Mouse (Mus musculus) intestine, embryonic 16.5 days (tissue): ENCODE data around the gene Stox1. TPM values are rescaled to one million over a fixed set of nuclear protein-coding genes. Genes with fewer than 3 reads are reported as not detected.
A peak's percentile ranks its signal among the peaks of the same experiment; 100 is the strongest.
"Not testable (repeated sequence)": the region's sequence is repeated elsewhere in the genome, so short reads cannot be mapped to it uniquely, and the experiment has no call there.

Experiments used
- ATAC-seq: fragments of 200-750 bp; cut with Nextera tagmentation; 2 replicates; pipeline ENCODE4 v1.8.0; 2017; ENCODE audit warnings: moderate TSS enrichment, moderate library complexity
- H3K27ac ChIP-seq: fragments of 300-500 bp; sonication (generic); 2 replicates; pipeline ENCODE4 v1.5.1; 2014; ENCODE audit warnings: mild to moderate bottlenecking, low read length
- H3K27me3 ChIP-seq: fragments of 300-500 bp; sonication (generic); replicated peaks from 2 replicates; pipeline ENCODE4 v1.6.1; 2014; ENCODE audit warnings: low read length, control low read depth, mixed read lengths; ENCODE audit not compliant: control insufficient read depth, insufficient read depth
- H3K36me3 ChIP-seq: fragments of 300-500 bp; sonication (generic); 2 replicates; pipeline ENCODE4 v1.6.1; 2014; ENCODE audit warnings: low read length, control low read depth; ENCODE audit not compliant: control insufficient read depth, insufficient read depth
- H3K4me1 ChIP-seq: fragments of 300-500 bp; sonication (generic); 2 replicates; pipeline ENCODE4 v1.6.1; 2014; ENCODE audit warnings: low read length, control low read depth, mixed read lengths; ENCODE audit not compliant: control insufficient read depth, insufficient read depth
- H3K4me2 ChIP-seq: fragments of 300-500 bp; sonication (generic); 2 replicates; pipeline ENCODE4 v1.6.1; 2014; ENCODE audit warnings: low read depth, low read length, control low read depth
- H3K4me3 ChIP-seq: fragments of 300-500 bp; sonication (generic); 2 replicates; pipeline ENCODE4 v1.5.1; 2014; ENCODE audit warnings: mild to moderate bottlenecking, low read length
- H3K9ac ChIP-seq: fragments of 300-500 bp; sonication (generic); 2 replicates; pipeline ENCODE4 v1.6.1; 2014; ENCODE audit warnings: low read depth, low read length
- H3K9me3 ChIP-seq: fragments of 300-500 bp; sonication (generic); 2 replicates; pipeline ENCODE4 v1.6.1; 2016; ENCODE audit warnings: low read length, control low read depth; ENCODE audit not compliant: control insufficient read depth
- WGBS: fragments of 180-500 bp; shearing (Covaris S2); extraction: QIAGEN DNeasy Blood & Tissue Kit; methylation state at CpG from one replicate; pipeline ENCODE4 v1.1.7; 2014; 5-methylcytosine and 5-hydroxymethylcytosine counted together
- polyA plus RNA-seq: library from polyadenylated mRNA; unstranded; fragments of >200 nt; fragmentation: Nextera tagmentation; extraction: Ambion mirVana; gene quantifications from 2 replicates; pipeline ENCODE4 v1.2.1, GENCODE M21; 2015

Stox1 gene
- 1.6 and 1.7 TPM in 2 replicates for polyA plus RNA-seq

DNA sequence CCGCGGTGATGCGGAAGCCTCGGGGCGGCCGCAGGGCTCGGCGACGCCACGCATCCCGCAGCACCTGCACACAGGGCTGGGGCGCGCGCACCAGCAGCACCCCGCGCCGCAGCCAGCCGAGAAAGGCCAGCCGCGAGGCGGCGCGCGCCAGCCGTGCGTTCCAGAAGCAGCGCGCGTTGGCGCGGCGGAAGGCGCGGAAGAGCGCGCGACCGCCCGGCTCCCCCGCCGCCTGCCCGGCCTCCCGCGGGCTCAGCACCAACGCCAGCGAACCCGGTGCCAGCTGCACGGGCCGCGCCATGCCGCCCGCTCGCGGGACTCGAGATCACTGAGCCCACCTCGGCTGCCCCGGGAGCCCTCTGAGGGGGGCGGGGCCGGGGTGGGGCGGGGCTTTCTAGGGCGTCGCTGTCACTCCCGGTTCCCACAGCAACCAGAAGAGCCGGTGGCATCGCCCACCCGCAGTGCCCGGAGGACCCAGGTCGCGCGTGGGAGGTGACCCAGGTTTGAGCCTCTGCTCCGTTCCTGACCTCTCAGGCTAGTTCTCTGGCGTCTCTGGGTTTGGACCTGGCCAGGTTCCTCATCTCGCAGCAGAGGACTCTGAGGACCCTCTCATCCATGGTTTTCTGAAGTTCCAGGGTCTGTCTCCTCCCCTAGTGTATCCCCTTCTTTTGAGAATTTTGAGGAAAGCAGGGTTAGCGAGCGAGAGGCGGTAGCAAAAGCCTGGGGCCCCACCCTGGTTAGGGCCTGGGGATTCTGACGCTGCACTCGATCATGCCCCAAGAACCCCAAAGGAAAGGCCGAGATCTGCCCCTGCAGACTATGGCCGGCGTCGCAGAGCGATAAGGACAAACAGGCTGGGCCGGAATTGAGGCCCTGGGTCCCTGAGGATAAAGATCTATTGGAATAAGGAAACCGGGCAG lies at the start of gene Stox1:
Gene Stox1, minus strand, starts transcription at position 358 of the 917 bp plus-strand sequence.
- Histone ChIP-seq H3K4me1 (peaks cover 6% of the 10 kb centered on the region), H3K36me3 (no peaks in the 10 kb centered on the region), H3K27ac (no peak within 1 kb of the TSS), H3K9ac (peak within 1 kb of the TSS; percentile 74), H3K27me3 (no peaks in the 10 kb centered on the region), H3K9me3 (no peaks in the 10 kb centered on the region), H3K4me2 (peak within 1 kb of the TSS; percentile 98), H3K4me3 (peak within 1 kb of the TSS; percentile 91)
- WGBS, result under 1% methylated on average over 81 of the region's 85 CpGs
- peak; percentile 92 for ATAC-seq

DNA sequence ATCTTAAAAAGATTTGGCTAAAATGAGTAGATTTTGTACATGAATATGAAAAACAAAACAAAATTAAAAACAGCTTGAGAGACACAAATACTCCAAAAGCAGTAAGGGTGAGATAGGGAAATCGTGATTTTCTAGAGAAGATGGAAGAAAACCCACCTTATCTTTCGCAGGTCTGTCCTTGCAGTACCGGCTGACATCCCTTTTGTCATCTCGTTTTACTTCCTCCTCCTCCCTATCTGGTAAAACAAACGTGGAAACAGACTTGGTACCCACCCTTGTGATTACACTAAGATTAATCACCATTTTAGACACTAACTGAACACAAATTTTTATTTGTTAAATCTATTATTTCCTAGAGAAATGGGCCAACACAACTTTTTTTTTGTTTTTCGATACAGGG lies 24.9 kb upstream of the Stox1 start:
- Histone ChIP-seq H3K4me1 (no peaks in the 10 kb centered on the region), H3K27ac (no peak overlapping the region), H3K4me2 (no peak overlapping the region), H3K36me3 (peaks cover 16% of the 10 kb centered on the region), H3K9ac (no peak overlapping the region), H3K27me3 (no peaks in the 10 kb centered on the region), H3K4me3 (no peak overlapping the region), H3K9me3 (no peaks in the 10 kb centered on the region)
- no peak for ATAC-seq
- WGBS, result 77% methylated on average over 6 of the region's 6 CpGs

DNA sequence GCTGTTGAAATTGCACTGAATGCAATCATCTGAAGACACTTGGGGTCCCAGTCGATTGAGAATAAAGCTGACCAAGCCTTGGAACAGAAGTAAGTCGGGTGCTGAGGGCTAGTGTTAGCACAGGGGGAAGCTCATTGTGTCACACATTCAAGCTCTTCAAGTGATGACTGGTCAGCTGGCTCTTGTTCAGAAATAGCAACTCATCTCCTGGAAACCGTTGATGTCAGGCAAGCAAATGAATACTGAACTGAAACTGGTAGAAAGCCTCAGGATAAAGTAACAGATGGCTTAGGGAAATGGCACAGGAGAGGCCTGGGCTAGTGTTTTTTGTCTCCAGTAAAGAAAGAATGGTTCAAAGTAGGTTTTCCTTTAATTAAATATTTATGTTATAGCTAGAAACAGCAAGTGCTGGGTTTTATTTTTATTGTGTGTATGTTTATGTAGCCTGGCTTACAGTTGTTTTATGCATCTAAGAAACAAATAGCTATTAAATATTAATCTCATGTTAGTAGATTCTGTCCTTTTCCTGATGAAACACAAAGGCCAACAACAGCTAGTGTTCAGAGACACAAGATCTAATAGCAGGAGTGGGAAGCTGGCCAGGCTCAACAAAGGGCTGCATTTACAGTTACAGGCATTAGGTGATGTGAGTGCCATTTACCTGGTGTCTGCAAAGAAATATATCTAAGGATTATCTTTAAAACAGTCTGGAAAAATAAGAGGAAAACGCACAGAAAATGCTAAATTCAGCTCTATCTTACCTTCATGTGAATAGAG lies 14.2 kb upstream of the Stox1 start:
- peaks cover 8% of the 10 kb centered on the region; the same call in 1 of the 2 replicates for H3K36me3 ChIP-seq

DNA sequence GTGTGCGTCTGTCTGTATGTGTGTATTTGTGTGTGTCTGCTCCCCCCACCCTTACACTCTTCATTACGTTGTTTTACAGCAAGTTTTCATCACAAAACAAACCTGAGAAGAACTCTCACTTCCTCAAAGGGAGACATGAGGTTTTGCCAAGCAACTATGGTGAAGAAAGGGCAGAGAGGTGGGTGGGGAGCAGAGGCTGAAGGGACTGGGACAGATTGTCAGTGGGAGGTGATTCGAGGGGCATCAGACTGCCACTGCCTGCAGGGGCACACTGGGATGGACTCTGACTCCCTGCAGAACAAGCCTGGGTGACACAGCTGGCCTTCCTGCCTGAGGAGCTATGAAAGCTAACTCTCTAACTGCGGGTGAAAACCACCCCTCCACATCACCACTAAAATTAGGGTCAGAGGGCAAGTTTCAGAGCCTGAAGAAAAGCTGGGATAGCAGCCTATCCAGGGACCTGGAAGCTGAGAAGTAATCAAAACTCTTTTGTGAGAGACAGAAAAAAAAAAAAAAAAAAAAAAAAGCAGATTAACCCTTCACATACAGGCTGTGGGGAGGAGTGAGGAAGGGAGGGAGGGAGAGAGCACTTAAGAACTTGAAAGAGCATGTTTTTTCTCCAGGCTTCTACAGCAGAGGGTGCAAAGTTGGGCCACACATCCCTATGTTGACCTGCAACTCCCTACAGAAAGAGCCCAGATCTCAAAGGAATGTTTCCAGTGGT lies 11.2 kb upstream of the Stox1 start:
- no peaks in the 10 kb centered on the region for H3K4me1 ChIP-seq
- no peak overlapping the region for H3K9ac ChIP-seq
- H3K9me3 ChIP-seq, result no peaks in the 10 kb centered on the region
- H3K36me3 ChIP-seq, result 0 out of 2 replicates have a peak, but pooled peaks cover 6% of the 10 kb centered on the region
- H3K27ac ChIP-seq, result no peak overlapping the region
- no peak overlapping the region for H3K4me3 ChIP-seq
- no peak overlapping the region for H3K4me2 ChIP-seq
- 46% methylated on average over 4 of the region's 4 CpGs for whole genome bisulfite sequencing
- H3K27me3 ChIP-seq, result no peaks in the 10 kb centered on the region
- no peak for ATAC-seq

More for the DNA sequence above, 14.2 kb upstream of the Stox1 start:
- Histone ChIP-seq H3K4me2 (no peak overlapping the region), H3K27me3 (no peaks in the 10 kb centered on the region), H3K9me3 (no peaks in the 10 kb centered on the region), H3K4me3 (no peak overlapping the region), H3K4me1 (no peaks in the 10 kb centered on the region), H3K9ac (no peak overlapping the region), H3K27ac (no peak overlapping the region)
- no peak for ATAC-seq
- WGBS, result 85% methylated on average over 4 of the region's 4 CpGs

DNA sequence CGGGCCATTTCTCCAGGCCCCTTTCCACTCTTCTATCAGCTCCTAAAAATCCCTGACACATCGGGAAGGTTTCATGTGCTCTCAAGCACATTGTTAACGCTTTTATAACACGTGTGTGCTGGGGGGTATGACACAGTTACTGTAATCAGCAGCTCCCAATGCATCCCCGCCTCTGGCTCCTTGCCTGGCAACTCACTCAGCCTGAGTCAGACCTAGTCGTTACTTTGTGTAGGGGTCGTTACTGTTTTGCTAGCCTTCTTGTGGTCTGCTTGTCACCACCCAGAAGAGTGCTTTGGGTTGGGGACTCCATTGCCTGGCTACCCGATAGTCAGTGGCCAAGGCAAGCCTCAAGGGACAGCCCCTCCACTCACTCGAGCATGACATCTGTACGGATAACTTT lies 4.9 kb upstream of the Stox1 start:
- Histone ChIP-seq H3K4me2 (no peak overlapping the region), H3K4me3 (no peak overlapping the region), H3K27ac (no peak overlapping the region), H3K36me3 (no peaks in the 10 kb centered on the region), H3K4me1 (peaks cover 6% of the 10 kb centered on the region), H3K27me3 (no peaks in the 10 kb centered on the region), H3K9me3 (no peaks in the 10 kb centered on the region), H3K9ac (no peak overlapping the region)
- ATAC-seq, result no peak
- 75% methylated on average over 10 of the region's 10 CpGs for WGBS

DNA sequence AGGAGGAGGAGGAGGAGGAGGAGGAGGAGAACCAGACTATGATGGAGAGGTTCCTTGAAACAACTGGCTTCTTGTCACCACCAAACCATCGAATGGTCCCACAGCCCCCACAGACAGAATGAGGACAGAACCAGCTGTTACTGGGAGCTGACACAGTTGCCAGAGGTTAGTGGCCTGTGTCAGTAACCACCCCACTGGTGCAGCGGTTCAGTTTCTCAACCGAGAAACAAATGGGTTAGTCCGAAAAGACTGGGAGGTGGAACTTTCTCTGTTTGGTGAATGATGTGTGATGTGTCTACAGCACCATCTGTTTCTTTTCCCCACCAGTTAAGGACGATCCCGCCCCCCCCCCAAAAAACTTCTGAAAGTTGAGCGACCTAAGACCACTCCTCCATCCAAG lies 992 bp downstream of the Stox1 start:
- Histone ChIP-seq H3K4me2 (0 out of 2 replicates have a peak overlapping the region, but pooled peaks have one; percentile 98), H3K9me3 (no peaks in the 10 kb centered on the region), H3K27ac (no peak overlapping the region), H3K27me3 (no peaks in the 10 kb centered on the region), H3K36me3 (no peaks in the 10 kb centered on the region), H3K4me3 (no peak overlapping the region), H3K4me1 (peaks cover 6% of the 10 kb centered on the region), H3K9ac (no peak overlapping the region)
- no peak for ATAC-seq
- WGBS, result 19% methylated on average over 7 of the region's 7 CpGs

- Histone ChIP-seq H3K9ac (no peak overlapping the region), H3K4me2 (no peak overlapping the region), H3K9me3 (no peaks in the 10 kb centered on the region), H3K4me3 (no peak overlapping the region), H3K4me1 (peaks cover 6% of the 10 kb centered on the region), H3K27me3 (no peaks in the 10 kb centered on the region), H3K36me3 (no peaks in the 10 kb centered on the region), H3K27ac (no peak overlapping the region)
- no peak for ATAC-seq
- WGBS, result 41% methylated on average over 4 of the region's 4 CpGs
Measured at GRCm38 (mm10) chr10:62722701-62723100, 3.2 kb downstream of the Stox1 start.

DNA sequence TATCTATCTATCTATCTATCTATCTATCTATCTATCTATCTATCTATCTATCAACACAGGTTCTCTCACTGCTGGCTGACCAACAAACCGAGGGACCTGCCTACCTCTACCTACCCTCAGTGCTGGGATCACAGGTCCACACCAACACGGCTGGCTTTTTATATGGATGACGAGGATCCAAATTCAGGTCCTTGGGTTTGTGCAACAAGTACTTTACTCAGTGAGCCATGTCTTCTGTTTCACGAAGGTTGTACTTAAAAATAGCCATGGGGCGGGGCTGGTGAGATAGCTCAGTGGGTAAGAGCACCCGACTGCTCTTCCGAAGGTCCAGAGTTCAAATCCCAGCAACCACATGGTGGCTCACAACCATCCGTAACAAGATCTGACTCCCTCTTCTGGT lies 5.4 kb downstream of the Stox1 start:
- H3K36me3 ChIP-seq, H3K4me2 ChIP-seq, ATAC-seq, H3K4me3 ChIP-seq, H3K27ac ChIP-seq, H3K9me3 ChIP-seq, H3K27me3 ChIP-seq, H3K4me1 ChIP-seq, H3K9ac ChIP-seq: not testable (repeated sequence)
- 85% methylated on average over 7 of the region's 8 CpGs for WGBS

DNA sequence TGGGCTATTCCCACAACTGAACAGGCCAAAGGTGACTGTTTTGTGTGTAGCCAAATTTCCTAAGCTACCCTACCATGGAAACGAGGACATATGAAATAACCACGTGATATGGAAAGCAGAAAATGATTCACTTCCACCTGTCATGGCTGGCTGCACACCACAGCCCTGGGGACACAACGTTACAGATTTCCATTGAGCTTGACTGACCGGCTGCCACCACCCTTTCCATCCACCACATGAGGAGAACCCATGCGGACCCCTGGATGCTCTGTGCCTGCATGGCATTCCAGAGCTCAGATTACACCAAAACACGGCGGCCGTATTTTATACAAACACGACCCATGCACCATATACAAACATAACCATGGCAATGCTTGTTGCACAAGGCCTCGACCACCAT lies 12.5 kb downstream of the Stox1 start:
- Histone ChIP-seq H3K9ac (no peak overlapping the region), H3K4me3 (no peak overlapping the region), H3K27ac (no peak overlapping the region), H3K9me3 (no peaks in the 10 kb centered on the region), H3K4me2 (no peak overlapping the region), H3K4me1 (no peaks in the 10 kb centered on the region), H3K36me3 (no peaks in the 10 kb centered on the region), H3K27me3 (no peaks in the 10 kb centered on the region)
- ATAC-seq, result no peak
- 66% methylated on average over 10 of the region's 10 CpGs for WGBS
